Mouse (Mus musculus): ENCODE measurements around the gene Lrrc45. TPM values are rescaled to one million over a fixed set of nuclear protein-coding genes. Genes with fewer than 3 reads are reported as not detected.

The Lrrc45 gene
- total and polyA plus RNA-seq, 2 experiments from 2014 or later, result 41.7 to 49.1 TPM

GRCm38 (mm10) chr11:120731395-120731794 lies 17.7 kb downstream of the Lrrc45 start:
- DNase-seq (ENCODE audit: low spot score), result no peak
- H3K36me3 ChIP-seq (ENCODE audit: insufficient read depth, low read length), result no peaks in the 10 kb centered on the region
- H3K4me1 ChIP-seq (ENCODE audit: insufficient read depth, low read length), result peaks cover 4% of the 10 kb centered on the region; the same call in 1 of the 2 replicates
- no peak for ATAC-seq
- no peak overlapping the region for H3K4me2 ChIP-seq (ENCODE audit: low read depth, low read length)
- no peaks in the 10 kb centered on the region for H3K9me3 ChIP-seq (ENCODE audit: low read length)
- H3K27ac ChIP-seq, result no peak overlapping the region
- no peaks in the 10 kb centered on the region for H3K27me3 ChIP-seq (ENCODE audit: insufficient read depth, low read length)
- WGBS, result 89% methylated on average over 1 of the region's 1 CpGs
- H3K4me3 ChIP-seq (ENCODE audit: low read length), result no peak overlapping the region
- H3K9ac ChIP-seq (replicated peaks; ENCODE audit: low read length), result no peak overlapping the region
- TF ChIP-seq CTCF (IDR thresholded peaks at IDR 0.05; ENCODE audit: low read depth), result no peak

- H3K36me3 ChIP-seq (ENCODE audit: insufficient read depth, low read length), result no peaks in the 10 kb centered on the region
- no peak within 1 kb of the TSS for H3K27ac ChIP-seq
- DNase-seq (ENCODE audit: low spot score) (no peak), ATAC-seq (no peak)
- H3K4me3 ChIP-seq (ENCODE audit: low read length), result no peak within 1 kb of the TSS
- no peak for TF ChIP-seq CTCF (IDR thresholded peaks at IDR 0.05; ENCODE audit: low read depth)
- WGBS, result 74% methylated on average over 12 of the region's 12 CpGs
- no peaks in the 10 kb centered on the region for H3K27me3 ChIP-seq (ENCODE audit: insufficient read depth, low read length)
- no peaks in the 10 kb centered on the region for H3K4me1 ChIP-seq (ENCODE audit: insufficient read depth, low read length)
- no peak within 1 kb of the TSS for H3K4me2 ChIP-seq (ENCODE audit: low read depth, low read length)
- no peaks in the 10 kb centered on the region for H3K9me3 ChIP-seq (ENCODE audit: low read length)
- H3K9ac ChIP-seq (replicated peaks; ENCODE audit: low read length), result no peak within 1 kb of the TSS
Observed at GRCm38 (mm10) chr11:120731858-120732680, 18.3 kb downstream of the Lrrc45 start, which contains the start of gene Cbr2. Gene Cbr2, minus strand, starts transcription at chr11:120732114.

GRCm38 (mm10) chr11:120733521-120733920 lies 19.8 kb downstream of the Lrrc45 start:
- no peak for TF ChIP-seq CTCF (IDR thresholded peaks at IDR 0.05; ENCODE audit: low read depth)
- no peak for DNase-seq (ENCODE audit: low spot score)
- Histone ChIP-seq H3K36me3 (ENCODE audit: insufficient read depth, low read length) (no peaks in the 10 kb centered on the region), H3K27ac (no peak overlapping the region), H3K9ac (replicated peaks; ENCODE audit: low read length) (no peak overlapping the region), H3K9me3 (ENCODE audit: low read length) (no peaks in the 10 kb centered on the region), H3K4me3 (ENCODE audit: low read length) (no peak overlapping the region), H3K27me3 (ENCODE audit: insufficient read depth, low read length) (no peaks in the 10 kb centered on the region), H3K4me1 (ENCODE audit: insufficient read depth, low read length) (no peaks in the 10 kb centered on the region), H3K4me2 (ENCODE audit: low read depth, low read length) (no peak overlapping the region)
- no peak for ATAC-seq
- 53% methylated on average over 6 of the region's 6 CpGs for WGBS

GRCm38 (mm10) chr11:120736424-120736823 lies 22.7 kb downstream of the Lrrc45 start:
- Histone ChIP-seq H3K9me3 (ENCODE audit: low read length) (no peaks in the 10 kb centered on the region), H3K27me3 (ENCODE audit: insufficient read depth, low read length) (no peaks in the 10 kb centered on the region), H3K4me3 (ENCODE audit: low read length) (no peak overlapping the region), H3K36me3 (ENCODE audit: insufficient read depth, low read length) (no peaks in the 10 kb centered on the region), H3K4me2 (ENCODE audit: low read depth, low read length) (no peak overlapping the region), H3K4me1 (ENCODE audit: insufficient read depth, low read length) (no peaks in the 10 kb centered on the region), H3K9ac (replicated peaks; ENCODE audit: low read length) (no peak overlapping the region), H3K27ac (no peak overlapping the region)
- DNase-seq (ENCODE audit: low spot score), result no peak
- WGBS, result 79% methylated on average over 6 of the region's 6 CpGs
- TF ChIP-seq CTCF (IDR thresholded peaks at IDR 0.05; ENCODE audit: low read depth), result no peak
- no peak for ATAC-seq

- Histone ChIP-seq H3K4me2 (ENCODE audit: low read depth, low read length) (no peak overlapping the region), H3K4me1 (ENCODE audit: insufficient read depth, low read length) (no peaks in the 10 kb centered on the region), H3K36me3 (ENCODE audit: insufficient read depth, low read length) (no peaks in the 10 kb centered on the region), H3K9me3 (ENCODE audit: low read length) (no peaks in the 10 kb centered on the region), H3K27ac (no peak overlapping the region), H3K4me3 (ENCODE audit: low read length) (no peak overlapping the region), H3K27me3 (ENCODE audit: insufficient read depth, low read length) (no peaks in the 10 kb centered on the region), H3K9ac (replicated peaks; ENCODE audit: low read length) (no peak overlapping the region)
- 86% methylated on average over 5 of the region's 5 CpGs for WGBS
- ATAC-seq (no peak), DNase-seq (ENCODE audit: low spot score) (no peak)
- no peak for TF ChIP-seq CTCF (IDR thresholded peaks at IDR 0.05; ENCODE audit: low read depth)
Observed at GRCm38 (mm10) chr11:120740981-120741380, 27.3 kb downstream of the Lrrc45 start.

- ATAC-seq (no peak), DNase-seq (ENCODE audit: low spot score) (no peak)
- H3K4me1 ChIP-seq (ENCODE audit: insufficient read depth, low read length), result no peaks in the 10 kb centered on the region
- no peaks in the 10 kb centered on the region for H3K27me3 ChIP-seq (ENCODE audit: insufficient read depth, low read length)
- no peak overlapping the region for H3K4me3 ChIP-seq (ENCODE audit: low read length)
- no peak overlapping the region for H3K27ac ChIP-seq
- TF ChIP-seq CTCF (IDR thresholded peaks at IDR 0.05; ENCODE audit: low read depth), result no peak
- H3K9me3 ChIP-seq (ENCODE audit: low read length), result no peaks in the 10 kb centered on the region
- 79% methylated on average over 7 of the region's 7 CpGs for WGBS
- no peak overlapping the region for H3K9ac ChIP-seq (replicated peaks; ENCODE audit: low read length)
- H3K36me3 ChIP-seq (ENCODE audit: insufficient read depth, low read length), result no peaks in the 10 kb centered on the region
- H3K4me2 ChIP-seq (ENCODE audit: low read depth, low read length), result no peak overlapping the region
Observed at GRCm38 (mm10) chr11:120744121-120744701, 30.5 kb downstream of the Lrrc45 start.

GRCm38 (mm10) chr11:120747974-120748373 lies 34.2 kb downstream of the Lrrc45 start:
- no peak overlapping the region for H3K27ac ChIP-seq
- no peak overlapping the region for H3K4me3 ChIP-seq (ENCODE audit: low read length)
- 91% methylated on average over 4 of the region's 4 CpGs for WGBS
- ATAC-seq, result no peak
- H3K27me3 ChIP-seq (ENCODE audit: insufficient read depth, low read length), result no peaks in the 10 kb centered on the region
- H3K36me3 ChIP-seq (ENCODE audit: insufficient read depth, low read length), result no peaks in the 10 kb centered on the region
- H3K4me2 ChIP-seq (ENCODE audit: low read depth, low read length), result no peak overlapping the region
- H3K9ac ChIP-seq (replicated peaks; ENCODE audit: low read length), result no peak overlapping the region
- no peak for DNase-seq (ENCODE audit: low spot score)
- no peaks in the 10 kb centered on the region for H3K9me3 ChIP-seq (ENCODE audit: low read length)
- no peak for TF ChIP-seq CTCF (IDR thresholded peaks at IDR 0.05; ENCODE audit: low read depth)
- H3K4me1 ChIP-seq (ENCODE audit: insufficient read depth, low read length), result no peaks in the 10 kb centered on the region

Data from hindbrain, postnatal 0 days (tissue).